Mouse (Mus musculus) olfactory bulb, adult 2 months (tissue): ENCODE data around the gene Enox1. TPM values are rescaled to one million over a fixed set of nuclear protein-coding genes. Genes with fewer than 3 reads are reported as not detected.

Experiments
- H3K27ac ChIP-seq: fragments of 200-500 bp; 2 replicates; pipeline ENCODE4 v1.5.1; 2012; ENCODE audit warnings: low read depth, low read length; ENCODE audit not compliant: insufficient read depth
- H3K4me1 ChIP-seq: fragments of 200-500 bp; 2 replicates; pipeline ENCODE4 v1.6.1; 2012; ENCODE audit warnings: low read length; ENCODE audit not compliant: control insufficient read depth, insufficient read depth
- H3K4me3 ChIP-seq: fragments of 200-500 bp; 2 replicates; pipeline ENCODE4 v1.5.1; 2012; ENCODE audit warnings: mild to moderate bottlenecking, low read depth, low read length, moderate library complexity; ENCODE audit not compliant: insufficient read depth
- CTCF ChIP-seq: fragments of 200-500 bp; IDR thresholded peaks from 2 replicates; pipeline ENCODE4 v1.5.1; 2012; ENCODE audit warnings: low read depth, mild to moderate bottlenecking, low read length, moderate library complexity; ENCODE audit not compliant: insufficient read depth
- POLR2A ChIP-seq: fragments of 200-500 bp; IDR thresholded peaks from 2 replicates; pipeline ENCODE4 v1.6.1; 2012; ENCODE audit warnings: mild to moderate bottlenecking, low read depth, low read length, moderate library complexity; ENCODE audit not compliant: insufficient read depth
- WGBS: fragments of 180-500 bp; shearing (Covaris S2); methylation state at CpG from one replicate; pipeline ENCODE4 v1.1.7; 2018; 5-methylcytosine and 5-hydroxymethylcytosine counted together
- polyA plus RNA-seq: library from polyadenylated mRNA; stranded (reverse); fragments of >200 nt; gene quantifications from 2 replicates; pipeline ENCODE4 v1.2.4, GENCODE M21; 2012; ENCODE audit warnings: low replicate concordance; ENCODE audit not compliant: missing spikeins, insufficient read depth, insufficient read length

The Enox1 gene
- polyA plus RNA-seq, 1 experiment = not detected

DNA sequence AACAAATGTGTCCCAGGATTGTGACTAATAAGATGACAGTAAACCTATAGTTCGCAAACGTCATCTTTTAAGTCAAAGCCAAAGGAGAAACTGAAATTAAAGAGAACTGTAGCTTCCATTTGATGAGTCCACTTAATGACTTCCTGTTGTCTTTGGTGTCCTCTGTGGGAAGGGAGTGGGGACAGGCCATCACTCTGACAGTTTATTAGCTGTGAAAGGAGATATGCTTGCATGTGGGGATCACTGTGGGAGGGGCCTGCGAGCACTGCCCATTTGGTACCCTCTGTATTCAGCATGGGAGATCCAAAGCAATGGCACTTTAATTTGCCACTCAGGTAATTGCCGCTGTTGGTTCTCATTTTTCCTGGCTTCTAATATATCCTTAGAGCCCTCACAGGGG lies 122.6 kb downstream of the Enox1 start:
- peaks cover 8% of the 10 kb centered on the region for H3K4me1 ChIP-seq
- H3K27ac ChIP-seq = no peak overlapping the region
- TF ChIP-seq CTCF = no peak
- TF ChIP-seq POLR2A = no peak
- 94% methylated on average over 4 of the region's 4 CpGs for WGBS
- H3K4me3 ChIP-seq = no peak overlapping the region

DNA sequence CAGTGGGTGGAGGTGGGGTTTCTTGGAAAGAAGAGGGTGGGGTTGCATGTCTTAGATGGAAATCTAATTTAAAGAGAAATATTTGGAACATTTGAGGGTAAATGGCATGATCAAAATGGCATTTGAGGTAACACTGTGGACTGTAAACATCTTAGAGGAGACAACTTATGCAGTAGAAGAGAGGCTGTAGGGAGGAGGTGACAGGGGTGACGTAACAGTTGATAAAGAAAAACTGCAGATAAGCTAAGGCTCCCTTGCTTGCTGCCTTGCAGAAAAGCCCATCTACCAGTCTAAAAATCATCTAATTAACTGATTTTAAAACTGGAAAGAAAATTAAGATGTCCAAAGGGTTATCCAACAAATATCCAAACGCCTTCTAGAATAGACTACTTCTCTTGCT lies 123.9 kb downstream of the Enox1 start:
- Histone ChIP-seq H3K4me1 (peaks cover 8% of the 10 kb centered on the region), H3K27ac (no peak overlapping the region), H3K4me3 (no peak overlapping the region)
- 91% methylated on average over 2 of the region's 2 CpGs for WGBS
- TF ChIP-seq CTCF = no peak
- no peak for TF ChIP-seq POLR2A

DNA sequence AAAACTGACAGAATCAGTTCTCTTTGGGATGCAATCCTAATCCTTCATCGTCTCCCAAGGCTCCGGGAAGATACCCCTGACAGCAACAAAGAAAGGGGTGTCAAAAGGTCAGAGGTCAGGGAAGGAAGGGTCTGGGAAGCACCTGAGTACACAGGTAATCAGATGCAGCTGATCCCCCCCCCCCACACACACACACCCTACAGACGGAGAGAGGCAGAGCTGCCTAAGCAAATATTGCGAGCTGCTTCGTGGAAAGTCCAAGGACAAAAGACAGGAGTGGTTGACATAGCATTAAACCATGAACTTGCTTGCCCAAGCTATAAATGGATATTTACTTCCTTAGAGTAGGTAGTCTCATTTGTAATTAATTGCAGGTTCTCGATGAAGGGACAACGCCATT lies 124.3 kb downstream of the Enox1 start:
- TF ChIP-seq CTCF (no peak), POLR2A (no peak)
- no peak overlapping the region for H3K27ac ChIP-seq
- peaks cover 8% of the 10 kb centered on the region for H3K4me1 ChIP-seq
- no peak overlapping the region for H3K4me3 ChIP-seq
- WGBS = 79% methylated on average over 7 of the region's 7 CpGs

DNA sequence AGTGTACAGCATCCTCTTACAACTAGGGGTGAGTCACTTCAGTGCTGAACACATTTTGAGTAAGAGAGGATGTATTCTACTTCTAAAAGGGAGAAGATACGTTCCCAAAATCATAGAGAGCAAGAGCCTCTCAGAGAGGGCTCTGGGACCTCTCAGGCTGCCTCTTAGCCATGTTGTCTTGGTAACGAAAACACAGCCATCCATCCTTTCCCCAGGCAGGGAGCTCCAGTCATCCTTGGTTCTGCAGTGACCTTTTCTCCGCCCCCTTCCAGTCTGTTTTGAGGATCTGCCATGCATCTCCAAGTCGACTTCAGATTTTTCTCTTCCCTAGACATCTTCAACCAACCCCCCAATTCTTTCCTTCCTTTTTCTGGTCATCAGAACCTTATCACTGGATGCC lies 127.4 kb downstream of the Enox1 start:
- 63% methylated on average over 4 of the region's 4 CpGs for WGBS
- H3K4me3 ChIP-seq = no peak overlapping the region
- H3K27ac ChIP-seq = no peak overlapping the region
- no peak for TF ChIP-seq POLR2A
- TF ChIP-seq CTCF = no peak
- peaks cover 8% of the 10 kb centered on the region for H3K4me1 ChIP-seq

DNA sequence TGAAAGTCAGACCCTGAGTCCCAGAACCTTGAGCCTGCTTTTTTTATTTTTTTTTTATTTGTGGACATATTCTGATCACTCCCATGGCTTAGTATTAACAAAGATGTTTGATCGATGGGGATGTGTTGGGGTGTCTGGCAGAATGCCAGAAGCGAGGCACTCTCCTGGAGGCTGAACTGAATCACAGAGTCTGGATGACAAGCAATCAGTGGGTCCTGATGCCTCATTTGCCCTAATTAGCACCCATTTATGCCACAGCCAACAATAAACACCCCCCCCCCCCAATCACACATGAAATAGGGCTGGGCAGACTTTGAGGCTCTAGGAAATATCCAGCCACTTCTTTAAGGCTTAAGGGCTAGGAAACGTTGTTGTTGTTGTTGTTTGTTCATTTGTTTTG lies 128.9 kb downstream of the Enox1 start:
- TF ChIP-seq CTCF (no peak), POLR2A (no peak)
- Histone ChIP-seq H3K4me3 (no peak overlapping the region), H3K27ac (no peak overlapping the region), H3K4me1 (peaks cover 8% of the 10 kb centered on the region)
- 41% methylated on average over 3 of the region's 3 CpGs for WGBS

DNA sequence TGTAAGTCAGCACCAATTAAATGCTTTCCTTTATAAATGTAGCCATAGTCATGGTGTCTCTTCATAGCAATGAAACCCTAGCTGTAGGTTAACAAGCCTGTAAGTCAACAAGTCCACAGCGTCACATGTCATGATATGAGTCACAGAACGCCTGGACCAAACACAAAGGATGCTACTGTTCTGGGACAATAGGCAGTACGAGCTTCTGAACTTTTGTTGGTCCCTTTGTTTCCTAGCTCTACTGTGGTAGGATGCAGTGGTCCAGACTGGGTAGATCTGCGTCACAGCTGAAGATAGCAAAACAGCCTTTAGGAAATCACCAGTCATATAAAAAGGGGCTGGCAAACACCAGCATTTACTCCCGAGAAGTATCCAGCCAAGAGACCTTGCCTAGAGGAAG lies 135.2 kb downstream of the Enox1 start:
- WGBS = 90% methylated on average over 5 of the region's 5 CpGs
- TF ChIP-seq POLR2A = no peak
- no peak for TF ChIP-seq CTCF
- Histone ChIP-seq H3K4me1 (no peaks in the 10 kb centered on the region), H3K4me3 (no peak overlapping the region), H3K27ac (no peak overlapping the region)

DNA sequence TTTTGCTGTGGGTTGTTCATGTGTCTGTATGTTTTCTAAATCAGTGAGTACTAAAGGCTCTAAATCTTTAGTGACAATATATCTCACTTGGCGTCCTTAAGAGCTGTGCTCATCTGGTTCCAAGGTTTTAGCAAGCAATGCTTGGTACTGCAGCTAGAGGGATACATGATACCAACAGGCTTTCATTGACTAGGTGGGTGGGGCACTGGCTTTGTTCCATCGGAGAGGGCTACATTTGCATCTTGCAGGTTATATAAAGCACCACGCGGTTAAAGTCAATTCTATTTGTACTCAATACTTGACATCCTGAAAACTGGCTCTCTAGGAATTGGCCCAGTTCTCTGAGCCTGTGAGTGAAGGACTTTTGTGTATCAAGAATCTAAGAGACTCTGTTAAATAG lies 140.5 kb downstream of the Enox1 start:
- whole genome bisulfite sequencing = 38% methylated on average over 4 of the region's 4 CpGs
- H3K27ac ChIP-seq = no peak overlapping the region
- TF ChIP-seq POLR2A (no peak), CTCF (no peak)

DNA sequence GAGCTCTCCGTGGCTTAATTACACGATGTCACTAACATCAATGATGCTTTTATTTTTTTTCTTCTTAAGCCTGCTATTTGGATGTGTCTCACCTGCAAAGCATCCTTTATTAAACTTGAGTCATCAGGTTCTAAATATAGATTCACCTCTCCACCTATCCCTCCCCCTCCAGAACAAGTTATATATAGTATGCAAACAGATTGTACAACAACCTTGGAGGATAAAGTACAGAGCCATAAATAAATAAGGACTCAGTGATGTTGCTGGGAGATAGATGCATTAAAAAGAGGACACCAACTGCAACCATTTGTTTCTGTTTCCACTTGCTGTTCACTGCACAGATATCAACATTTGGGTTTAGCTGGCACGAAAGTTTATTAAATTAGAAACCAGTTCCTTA lies 141.8 kb downstream of the Enox1 start:
- Histone ChIP-seq H3K4me3 (no peak overlapping the region), H3K4me1 (0 out of 2 replicates have a peak, but pooled peaks cover 3% of the 10 kb centered on the region), H3K27ac (no peak overlapping the region)
- 43% methylated on average over 3 of the region's 3 CpGs for WGBS
- TF ChIP-seq CTCF = no peak
- TF ChIP-seq POLR2A = no peak

More for the DNA sequence above, 140.5 kb downstream of the Enox1 start:
- Histone ChIP-seq H3K4me3 (no peak overlapping the region), H3K4me1 (0 out of 2 replicates have a peak, but pooled peaks cover 3% of the 10 kb centered on the region)

DNA sequence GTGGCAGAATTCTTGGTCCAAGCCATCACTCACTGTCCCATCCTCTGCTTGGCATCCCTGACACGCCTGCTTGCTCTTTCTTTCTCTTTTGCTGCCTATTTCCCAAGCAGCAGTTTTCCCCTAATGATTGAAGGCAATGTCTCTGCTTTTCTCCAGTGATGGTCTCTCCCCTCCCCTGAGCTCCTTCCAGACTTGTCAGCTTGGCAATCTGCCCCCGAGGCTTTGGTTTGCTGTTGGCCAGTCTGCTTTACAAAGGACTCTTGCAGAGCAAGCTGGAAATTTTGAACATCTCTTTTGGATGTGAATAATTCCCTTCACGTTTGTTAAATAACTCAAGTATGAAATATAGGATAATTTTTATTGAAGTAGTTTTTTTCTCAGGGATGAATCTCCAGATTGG lies 153.0 kb downstream of the Enox1 start:
- WGBS = 61% methylated on average over 3 of the region's 3 CpGs
- TF ChIP-seq POLR2A = no peak
- TF ChIP-seq CTCF = no peak
- H3K27ac ChIP-seq = no peak overlapping the region
- H3K4me3 ChIP-seq = no peak overlapping the region
- peaks cover 8% of the 10 kb centered on the region for H3K4me1 ChIP-seq

DNA sequence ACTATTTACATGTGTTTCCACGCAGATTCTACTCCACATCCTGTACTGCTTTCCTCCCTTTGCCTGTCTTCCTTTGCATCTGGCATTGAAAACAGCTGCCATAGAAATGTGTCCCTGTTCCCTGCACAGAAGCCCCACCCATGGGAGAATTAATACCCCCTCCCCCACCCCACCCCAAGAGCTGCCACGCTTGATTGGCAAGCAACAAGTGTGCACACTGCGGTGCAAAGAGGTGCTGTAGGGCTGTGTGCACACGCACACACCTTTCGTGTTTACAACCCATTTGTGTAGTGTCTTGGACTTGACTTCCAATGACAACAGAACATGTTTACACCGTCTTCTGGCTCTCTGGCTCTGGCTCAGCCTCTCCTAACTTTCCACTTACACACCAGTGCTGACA lies 154.9 kb downstream of the Enox1 start:
- Histone ChIP-seq H3K27ac (no peak overlapping the region), H3K4me3 (no peak overlapping the region), H3K4me1 (peaks cover 8% of the 10 kb centered on the region)
- TF ChIP-seq POLR2A = no peak
- TF ChIP-seq CTCF = no peak
- 76% methylated on average over 6 of the region's 6 CpGs for WGBS
